Mouse (Mus musculus): ENCODE measurements around the gene Mbnl2.

DNA sequence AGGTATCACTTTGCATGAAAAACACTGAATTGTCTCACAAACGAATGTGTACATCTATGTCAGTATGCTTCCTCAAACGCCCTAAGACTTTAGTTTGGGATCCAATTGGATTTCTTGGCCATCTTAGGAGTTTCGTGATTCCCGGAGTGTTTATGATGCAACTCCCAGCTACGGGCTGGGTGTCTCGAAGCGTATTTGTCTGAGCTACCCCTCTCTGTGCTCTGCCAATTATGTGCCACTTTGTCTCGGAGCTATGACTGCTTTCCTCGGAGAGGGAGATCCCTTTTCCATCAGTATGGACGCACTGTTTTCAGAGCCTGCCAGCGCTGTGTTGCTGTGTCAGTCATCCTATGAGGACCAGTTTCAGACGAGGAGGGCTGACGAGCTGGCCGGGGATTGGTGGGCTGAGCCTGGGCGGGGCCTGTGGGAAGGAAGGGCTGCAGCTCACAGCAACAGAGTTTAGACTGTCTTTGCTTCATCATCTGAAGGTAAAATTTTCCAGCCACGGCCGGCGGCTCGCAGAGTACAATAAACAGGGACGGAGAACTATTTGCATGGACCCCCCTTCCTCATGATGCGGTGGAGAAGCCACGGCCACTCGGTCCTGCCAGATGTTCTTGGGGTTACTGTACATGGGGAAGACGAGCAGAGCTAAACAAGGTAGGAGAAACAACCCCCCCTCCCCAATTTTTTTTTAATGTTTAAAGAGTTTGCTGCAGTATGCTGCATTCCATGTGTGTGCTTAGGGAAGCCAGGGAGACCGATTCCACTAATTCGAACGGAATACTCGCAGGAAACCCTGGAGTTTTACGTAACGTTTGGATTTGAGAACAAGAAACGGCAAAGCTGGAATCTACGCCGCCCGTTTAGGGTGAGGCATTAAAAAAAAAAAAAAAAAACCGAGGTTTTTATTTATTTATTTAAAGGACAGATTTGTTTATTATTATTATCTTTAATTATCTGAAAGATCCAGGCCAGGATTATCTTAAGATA lies at the start of gene Mbnl2:
- no peak for TF ChIP-seq CTCF (IDR thresholded peaks at IDR 0.05; ENCODE audit: borderline replicate concordance, control insufficient read depth, extremely low read depth, insufficient read depth, low read length, poor library complexity)
- peak; percentile 74 for TF ChIP-seq POLR2A (IDR thresholded peaks at IDR 0.05; ENCODE audit: control insufficient read depth, extremely low read depth, insufficient read depth, low read length, poor library complexity)

Data from thymus, adult 2 months (tissue).